Mouse (Mus musculus) hindbrain, embryonic 16.5 days (tissue): ENCODE data around the gene Cbfa2t3. TPM values are rescaled to one million over a fixed set of nuclear protein-coding genes. Genes with fewer than 3 reads are reported as not detected.
"Not testable (repeated sequence)": the region's sequence is repeated elsewhere in the genome, so short reads cannot be mapped to it uniquely, and the experiment has no call there.

Experiments used
- ATAC-seq: fragments of 200-750 bp; cut with Nextera tagmentation; 2 replicates; pipeline ENCODE4 v1.8.0; 2017; ENCODE audit warnings: moderate TSS enrichment, moderate library complexity
- H3K27ac ChIP-seq: fragments of 300-500 bp; sonication (generic); 2 replicates; pipeline ENCODE4 v1.5.1; 2014; ENCODE audit warnings: low read depth, mild to moderate bottlenecking, control low read depth, low read length, moderate library complexity
- H3K27me3 ChIP-seq: fragments of 300-500 bp; sonication (generic); replicated peaks from 2 replicates; pipeline ENCODE4 v1.6.1; 2014; ENCODE audit warnings: low read length; ENCODE audit not compliant: control insufficient read depth, insufficient read depth
- H3K36me3 ChIP-seq: fragments of 300-500 bp; sonication (generic); 2 replicates; pipeline ENCODE4 v1.6.1; 2014; ENCODE audit warnings: mild to moderate bottlenecking, low read length, moderate library complexity, mixed read lengths; ENCODE audit not compliant: control insufficient read depth, insufficient read depth
- H3K4me1 ChIP-seq: fragments of 300-500 bp; sonication (generic); 2 replicates; pipeline ENCODE4 v1.6.1; 2014; ENCODE audit warnings: low read depth, low read length; ENCODE audit not compliant: control insufficient read depth, insufficient read depth
- H3K4me2 ChIP-seq: fragments of 300-500 bp; sonication (generic); 2 replicates; pipeline ENCODE4 v1.6.1; 2014; ENCODE audit warnings: mild to moderate bottlenecking, low read length, control low read depth, moderate library complexity
- H3K4me3 ChIP-seq: fragments of 300-500 bp; sonication (generic); 2 replicates; pipeline ENCODE4 v1.5.1; 2014; ENCODE audit warnings: mild to moderate bottlenecking, low read length, control low read depth, moderate library complexity
- H3K9ac ChIP-seq: fragments of 300-500 bp; sonication (generic); 2 replicates; pipeline ENCODE4 v1.6.1; 2014; ENCODE audit warnings: low read depth, mild to moderate bottlenecking, control low read depth, low read length, moderate library complexity
- H3K9me3 ChIP-seq: fragments of 300-500 bp; sonication (generic); 2 replicates; pipeline ENCODE4 v1.6.1; 2014; ENCODE audit warnings: mild to moderate bottlenecking, low read length, moderate library complexity; ENCODE audit not compliant: control insufficient read depth
- WGBS: fragments of 180-500 bp; shearing (Covaris S2); extraction: QIAGEN DNeasy Blood & Tissue Kit; methylation state at CpG from one replicate; pipeline ENCODE4 v1.1.7; 2014; 5-methylcytosine and 5-hydroxymethylcytosine counted together
- polyA plus RNA-seq: library from polyadenylated mRNA; unstranded; fragments of >200 nt; fragmentation: Nextera tagmentation; extraction: Ambion mirVana; gene quantifications from 2 replicates; pipeline ENCODE4 v1.2.1, GENCODE M21; 2015

The Cbfa2t3 gene
- polyA plus RNA-seq, 1 experiment from 2014 or later: 12.6 TPM

DNA sequence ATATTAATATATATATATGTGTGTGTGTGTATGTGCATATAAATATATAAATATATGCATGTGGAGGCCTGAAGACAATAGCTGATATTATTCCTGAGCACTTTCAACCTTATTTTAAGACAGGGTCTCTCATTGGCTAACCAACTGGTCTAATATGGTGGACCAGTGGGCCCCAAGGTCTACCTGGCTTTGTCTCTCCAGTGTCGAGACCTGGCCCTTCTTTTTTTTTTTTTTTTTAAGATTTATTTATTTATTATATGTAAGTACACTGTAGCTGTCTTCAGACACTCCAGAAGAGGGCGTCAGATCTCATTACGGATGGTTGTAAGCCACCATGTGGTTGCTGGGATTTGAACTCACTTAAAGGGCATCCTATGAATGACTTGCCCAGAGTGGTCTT, 66.8 kb downstream of the Cbfa2t3 start:
- H3K4me1 ChIP-seq, H3K27me3 ChIP-seq, H3K4me2 ChIP-seq, H3K9me3 ChIP-seq, H3K4me3 ChIP-seq, ATAC-seq, H3K9ac ChIP-seq, H3K27ac ChIP-seq: not testable (repeated sequence)
- peaks cover 23% of the 10 kb centered on the region for H3K36me3 ChIP-seq
- 75% methylated on average over 3 of the region's 3 CpGs for WGBS

DNA sequence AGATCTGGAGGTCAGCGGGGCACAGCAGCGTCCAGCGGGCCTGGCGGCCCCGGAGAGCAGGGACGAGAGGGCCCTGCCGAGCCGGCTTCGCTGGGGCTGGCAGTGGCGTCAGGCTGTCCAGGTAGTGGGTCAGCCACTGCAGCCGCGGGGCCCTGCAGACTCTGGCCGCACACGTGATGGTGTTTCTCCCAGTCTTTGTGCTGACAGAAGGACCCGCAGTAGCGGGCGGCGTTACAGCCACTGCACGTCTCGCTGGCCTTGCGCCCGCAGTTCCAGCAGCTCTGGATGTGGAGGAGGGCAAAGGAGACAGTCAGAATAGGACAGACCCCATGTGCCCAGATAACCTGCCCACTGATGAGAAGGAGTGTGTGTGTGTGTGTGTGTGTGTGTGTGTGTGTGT, 68.2 kb downstream of the Cbfa2t3 start:
- H3K36me3 ChIP-seq: peaks cover 22% of the 10 kb centered on the region
- WGBS: 54% methylated on average over 20 of the region's 22 CpGs
- no peak overlapping the region for H3K4me2 ChIP-seq

DNA sequence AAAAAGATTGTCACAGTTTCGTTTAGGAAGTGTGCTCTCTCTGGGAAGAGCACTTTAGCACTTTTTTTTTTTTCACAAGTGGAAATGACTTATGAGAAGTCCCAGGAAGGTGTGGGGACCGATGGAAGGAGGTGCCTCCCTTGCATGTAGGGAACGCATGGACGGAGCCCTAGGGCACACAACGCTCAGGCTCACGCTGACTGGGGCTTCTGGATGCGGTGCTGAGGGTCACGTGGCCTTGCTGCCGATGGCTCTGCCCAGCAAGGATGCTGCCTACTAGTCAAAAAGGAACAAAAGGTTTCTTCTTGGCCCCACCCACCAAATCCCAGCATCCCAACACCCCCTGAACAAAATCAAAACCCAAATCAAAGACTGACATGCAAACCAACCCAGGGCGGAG, 69.5 kb downstream of the Cbfa2t3 start:
- Histone ChIP-seq H3K27me3 (no peaks in the 10 kb centered on the region), H3K9ac (no peak overlapping the region), H3K9me3 (no peaks in the 10 kb centered on the region), H3K4me2 (no peak overlapping the region), H3K27ac (no peak overlapping the region), H3K36me3 (peaks cover 14% of the 10 kb centered on the region), H3K4me1 (peaks cover 2% of the 10 kb centered on the region; the same call in 1 of the 2 replicates), H3K4me3 (no peak overlapping the region)
- no peak for ATAC-seq
- 25% methylated on average over 10 of the region's 10 CpGs for WGBS

More for the DNA sequence above, 68.2 kb downstream of the Cbfa2t3 start:
- H3K4me1 ChIP-seq: peaks cover 2% of the 10 kb centered on the region; the same call in 1 of the 2 replicates
- H3K27me3 ChIP-seq: no peaks in the 10 kb centered on the region
- ATAC-seq: 0 out of 2 replicates have a peak, but pooled peaks have one; percentile 24
- H3K9ac ChIP-seq: peak overlapping the region; percentile 31; the same call in 1 of the 2 replicates
- no peak overlapping the region for H3K4me3 ChIP-seq
- no peaks in the 10 kb centered on the region for H3K9me3 ChIP-seq
- H3K27ac ChIP-seq: peak overlapping the region; percentile 29; the same call in 1 of the 2 replicates

DNA sequence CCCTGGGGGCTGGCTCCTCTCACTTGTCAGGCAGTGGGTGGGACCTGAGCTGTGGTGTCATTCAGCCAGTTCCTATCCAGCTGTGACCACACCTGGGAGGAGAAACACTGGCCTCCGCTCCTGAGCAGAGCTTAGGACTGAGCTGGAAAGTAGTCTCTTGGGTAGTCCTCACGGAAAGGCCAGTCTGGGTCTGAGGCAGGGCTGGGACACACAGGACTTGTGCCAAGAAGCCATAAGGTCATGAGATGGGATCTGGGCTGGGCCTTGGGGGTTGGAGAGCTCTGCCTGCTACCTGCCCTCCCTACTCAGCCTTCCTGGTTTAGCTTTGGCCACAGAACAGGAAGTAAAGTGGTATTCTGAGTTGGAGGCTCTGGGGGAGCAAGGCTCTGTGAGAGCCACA, 72.0 kb downstream of the Cbfa2t3 start:
- no peak overlapping the region for H3K27ac ChIP-seq
- peaks cover 2% of the 10 kb centered on the region; the same call in 1 of the 2 replicates for H3K4me1 ChIP-seq
- H3K36me3 ChIP-seq: no peaks in the 10 kb centered on the region
- no peaks in the 10 kb centered on the region for H3K9me3 ChIP-seq
- H3K27me3 ChIP-seq: no peaks in the 10 kb centered on the region
- no peak overlapping the region for H3K4me2 ChIP-seq
- no peak for ATAC-seq
- no peak overlapping the region for H3K4me3 ChIP-seq
- H3K9ac ChIP-seq: no peak overlapping the region
- 66% methylated on average over 2 of the region's 2 CpGs for WGBS

DNA sequence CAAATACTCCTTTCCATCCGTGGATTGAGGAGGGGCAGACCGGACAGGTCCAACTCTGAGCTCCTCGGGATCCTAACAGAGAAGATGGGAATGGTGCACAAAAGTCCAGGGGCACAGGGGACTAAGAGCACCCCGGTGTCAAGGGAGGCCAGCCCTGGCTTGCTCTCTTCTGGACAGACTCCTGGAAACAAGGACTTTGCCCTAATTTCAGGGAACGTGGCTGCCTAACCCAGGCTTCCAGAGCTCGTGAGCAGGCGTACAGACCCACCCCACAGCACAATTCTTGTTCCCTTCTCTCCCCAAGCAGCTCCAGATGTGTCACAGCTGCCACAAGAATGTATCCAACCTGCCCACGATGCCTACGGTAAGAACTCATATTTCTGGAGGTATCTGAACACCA, 73.1 kb downstream of the Cbfa2t3 start:
- H3K4me1 ChIP-seq: peaks cover 2% of the 10 kb centered on the region; the same call in 1 of the 2 replicates
- H3K4me2 ChIP-seq: no peak overlapping the region
- no peak overlapping the region for H3K27ac ChIP-seq
- ATAC-seq: no peak
- H3K9ac ChIP-seq: no peak overlapping the region
- H3K4me3 ChIP-seq: no peak overlapping the region
- no peaks in the 10 kb centered on the region for H3K27me3 ChIP-seq
- H3K36me3 ChIP-seq: no peaks in the 10 kb centered on the region
- 87% methylated on average over 9 of the region's 9 CpGs for WGBS
- no peaks in the 10 kb centered on the region for H3K9me3 ChIP-seq

DNA sequence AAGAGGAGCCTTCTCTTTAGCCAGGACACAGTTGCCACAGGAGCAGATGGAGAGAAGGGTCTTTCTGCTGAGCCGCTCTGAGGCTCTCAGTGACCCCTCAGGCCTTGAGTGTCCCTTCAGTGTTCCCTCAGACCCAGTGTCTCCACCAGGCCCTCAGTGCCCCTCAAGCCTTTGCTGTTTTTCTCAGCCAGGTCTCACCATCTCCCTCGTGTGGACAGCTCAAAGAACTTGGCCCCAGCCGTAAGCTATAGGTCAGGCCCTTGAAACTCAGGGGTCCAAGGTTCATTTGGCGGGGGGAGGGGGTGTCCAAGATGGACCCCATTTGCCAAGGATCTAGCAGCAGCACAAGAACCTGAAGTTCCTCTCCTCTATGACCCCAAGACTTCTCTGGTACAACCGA, 74.3 kb downstream of the Cbfa2t3 start:
- no peaks in the 10 kb centered on the region for H3K4me1 ChIP-seq
- H3K36me3 ChIP-seq: no peaks in the 10 kb centered on the region
- H3K27me3 ChIP-seq: no peaks in the 10 kb centered on the region
- WGBS: 74% methylated on average over 5 of the region's 5 CpGs
- no peak overlapping the region for H3K9ac ChIP-seq
- ATAC-seq: no peak
- no peak overlapping the region for H3K27ac ChIP-seq
- H3K4me2 ChIP-seq: no peak overlapping the region
- no peaks in the 10 kb centered on the region for H3K9me3 ChIP-seq
- H3K4me3 ChIP-seq: no peak overlapping the region

DNA sequence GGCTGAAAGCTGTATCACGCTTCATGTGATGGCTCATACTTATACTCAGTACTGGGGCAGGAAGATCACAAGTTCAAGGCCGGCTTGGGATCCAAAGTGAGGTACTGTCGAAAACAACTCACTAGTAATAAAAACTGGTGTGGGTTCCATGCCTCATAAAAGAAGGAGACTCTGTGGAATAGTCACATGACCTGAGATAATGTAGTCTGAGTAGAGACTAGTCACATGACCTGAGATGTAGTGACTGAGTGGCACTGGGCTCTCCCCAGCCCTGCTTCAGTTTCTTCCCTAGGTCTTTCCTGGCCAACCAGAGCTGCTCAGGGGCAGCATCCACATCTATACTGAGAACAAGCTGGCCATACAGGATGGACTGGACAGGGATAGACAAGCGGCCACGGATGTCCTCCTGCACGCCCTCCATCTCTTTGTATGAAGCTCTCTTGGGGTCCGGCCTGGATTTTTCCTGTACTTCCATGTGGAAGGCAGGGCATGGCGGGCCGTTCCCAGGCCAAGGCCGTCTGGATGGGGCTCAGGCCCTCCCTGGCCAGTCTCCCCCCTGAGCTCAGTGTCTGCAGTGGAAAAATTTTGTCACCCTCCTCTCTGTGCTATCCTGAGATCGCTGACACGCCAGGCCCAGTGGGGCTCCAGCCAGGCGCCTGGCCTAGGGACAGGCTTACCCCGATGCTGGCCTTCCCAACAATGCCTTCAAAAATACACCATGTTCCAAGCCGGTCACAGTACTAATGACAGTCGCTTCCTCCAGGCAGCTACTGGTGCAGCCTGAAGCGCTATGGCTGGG, 74.9 kb downstream of the Cbfa2t3 start:
- ATAC-seq: no peak
- Histone ChIP-seq H3K4me2 (no peak overlapping the region), H3K9ac (peak overlapping the region; percentile 8; the same call in 1 of the 2 replicates), H3K4me1 (no peaks in the 10 kb centered on the region), H3K4me3 (no peak overlapping the region), H3K27ac (no peak overlapping the region), H3K9me3 (no peaks in the 10 kb centered on the region), H3K36me3 (no peaks in the 10 kb centered on the region), H3K27me3 (no peaks in the 10 kb centered on the region)
- 90% methylated on average over 17 of the region's 17 CpGs for WGBS

DNA sequence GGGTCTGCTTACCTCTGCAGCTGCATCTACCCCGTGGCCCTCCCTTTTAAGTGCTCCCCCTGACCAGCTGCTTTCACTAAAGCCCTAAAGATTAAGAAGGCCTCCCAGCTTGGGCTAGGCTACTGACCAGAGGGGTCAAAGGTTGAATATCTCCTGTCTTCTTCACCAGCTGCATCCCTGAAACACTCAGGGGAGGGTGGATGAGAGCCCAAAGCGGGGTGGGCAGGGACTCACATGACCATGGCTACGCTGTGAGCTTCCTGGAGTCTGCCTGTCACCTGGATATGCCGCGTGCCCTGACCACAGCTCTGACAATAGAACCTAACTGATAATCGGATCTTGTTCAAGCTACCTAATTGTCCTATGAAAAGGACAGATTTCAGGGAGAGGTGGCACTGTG, 76.2 kb downstream of the Cbfa2t3 start, which contains the start of gene Pabpn1l:
Pabpn1l (minus strand) TSS at position 13 of the 400 bp plus-strand sequence.
- no peaks in the 10 kb centered on the region for H3K9me3 ChIP-seq
- WGBS: 74% methylated on average over 6 of the region's 6 CpGs
- H3K36me3 ChIP-seq: no peaks in the 10 kb centered on the region
- H3K4me3 ChIP-seq: no peak within 1 kb of the TSS
- no peak within 1 kb of the TSS for H3K9ac ChIP-seq
- peaks cover 4% of the 10 kb centered on the region for H3K4me1 ChIP-seq
- no peak within 1 kb of the TSS for H3K4me2 ChIP-seq
- ATAC-seq: no peak
- no peaks in the 10 kb centered on the region for H3K27me3 ChIP-seq
- no peak within 1 kb of the TSS for H3K27ac ChIP-seq

DNA sequence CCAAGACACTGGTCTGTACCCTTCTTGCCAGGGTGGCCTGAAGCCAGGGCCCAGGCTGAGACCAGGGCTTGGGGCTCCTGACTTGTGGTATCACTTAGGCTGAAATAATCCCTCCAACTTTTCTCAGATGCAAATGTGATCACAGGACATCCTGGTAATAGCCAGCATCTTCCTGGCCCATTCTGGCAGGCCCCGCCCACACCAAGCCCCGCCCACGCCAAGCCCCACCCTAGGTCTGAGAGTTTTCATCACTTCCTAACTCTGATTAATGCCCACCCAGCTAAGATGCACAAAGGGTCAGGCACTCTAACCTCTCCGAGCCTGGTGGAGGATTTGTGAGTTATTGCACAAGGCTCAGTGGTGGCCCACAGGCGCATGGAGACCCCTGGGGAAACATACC, 78.5 kb downstream of the Cbfa2t3 start:
- Histone ChIP-seq H3K9me3 (no peaks in the 10 kb centered on the region), H3K4me3 (no peak overlapping the region)
- 37% methylated on average over 5 of the region's 5 CpGs for WGBS

More for the DNA sequence above, 78.5 kb downstream of the Cbfa2t3 start:
- H3K4me1 ChIP-seq: peaks cover 4% of the 10 kb centered on the region
- no peaks in the 10 kb centered on the region for H3K27me3 ChIP-seq
- ATAC-seq: no peak
- no peak overlapping the region for H3K27ac ChIP-seq
- no peak overlapping the region for H3K4me2 ChIP-seq
- H3K36me3 ChIP-seq: 0 out of 2 replicates have a peak, but pooled peaks cover under 1% of the 10 kb centered on the region
- H3K9ac ChIP-seq: no peak overlapping the region
